Comparison of ENCODE assay signal across 9 mouse cellular contexts in genomic region chr6:147810710-147811109, GRCm38 (mm10).
DNase-seq lines count a peak whose midpoint lies in the region; ATAC-seq and TF ChIP-seq lines count a peak whose summit lies in the region.
"Had no signal": no experiment of that assay in that cellular context is flagged by ENCODE, and none has a peak within 500 bp of the region (broad histone marks: within the 10 kb centered on the region; RNA-seq: fewer than 3 reads in every experiment).

No protein-coding gene starts in this region.

- no peak for DNase-seq in Patski (ENCODE audit: low read depth, low spot score)
- peak; percentile 83 to 86 for DNase-seq in cerebellum, postnatal 14 days
- DNase-seq in heart, adult 8-10 months (ENCODE audit: low spot score), result peak; percentile 63
- peak; percentile 35 for DNase-seq in large intestine, adult 2 months (ENCODE audit: low read depth, low spot score)
- DNase-seq in lung, postnatal 25 days (ENCODE audit: low spot score), result peak; percentile 70
- DNase-seq in stomach, postnatal 0 days (ENCODE audit: low spot score), result peak; percentile 78
- DNase-seq in natural killer cell, adult 2 months (ENCODE audit: low spot score in 2 of 2), result no peak

- no peaks in the 10 kb centered on the region for H3K79me3 ChIP-seq in C2C12 (ENCODE audit: low read depth)

- H3K9me3 ChIP-seq in stomach, postnatal 0 days (ENCODE audit: control insufficient read depth, low read length), result no peaks in the 10 kb centered on the region
- H3K9me3 ChIP-seq: heart, embryonic 13.5 days had no signal

- no peak overlapping the region for H3K4me2 ChIP-seq in stomach, postnatal 0 days (replicated peaks; ENCODE audit: low read depth)
- H3K4me2 ChIP-seq: heart, embryonic 13.5 days had no signal

- POLR2A ChIA-PET in Patski (lab: Charles Lee), result no interaction called here

- no peaks in the 10 kb centered on the region for H3K36me3 ChIP-seq in C2C12 (ENCODE audit: control insufficient read depth, insufficient read depth)
- no peaks in the 10 kb centered on the region for H3K36me3 ChIP-seq in stomach, postnatal 0 days (ENCODE audit: control insufficient read depth, insufficient read depth, low read length)
- H3K36me3 ChIP-seq: heart, embryonic 13.5 days had no signal

- in situ Hi-C loops in Patski (cut with MboI; ENCODE audit: low pct_unique_long_range_greater_than_20kb), result loop anchor here (25.0 kb wide), 1 partner anchor 998 kb away; no protein-coding TSS in a partner anchor

- H3K79me2 ChIP-seq in C2C12 (ENCODE audit: control insufficient read depth, insufficient read depth), result no peaks in the 10 kb centered on the region

- no peak for ATAC-seq in Patski
- peak; percentile 59; the same call in 1 of the 2 replicates for ATAC-seq in stomach, postnatal 0 days (ENCODE audit: low FRiP score, low TSS enrichment)

- no peak overlapping the region for H3K27ac ChIP-seq in stomach, postnatal 0 days (replicated peaks)
- H3K27ac ChIP-seq: heart, embryonic 13.5 days had no signal

- no peak overlapping the region for H3K4me3 ChIP-seq in C2C12 (ENCODE audit: insufficient read depth, poor library complexity, severe bottlenecking)
- H3K4me3 ChIP-seq in stomach, postnatal 0 days (ENCODE audit: low read depth, low read length), result no peak overlapping the region
- H3K4me3 ChIP-seq: heart, embryonic 13.5 days had no signal

- H3K9ac ChIP-seq in stomach, postnatal 0 days (ENCODE audit: low read length), result no peak overlapping the region
- H3K9ac ChIP-seq: heart, embryonic 13.5 days had no signal

- no peak overlapping the region for H3ac ChIP-seq in C2C12 (ENCODE audit: control insufficient read depth, insufficient read length, low read depth)

- TF ChIP-seq CTCF in C2C12 (IDR thresholded peaks at IDR 0.05; ENCODE audit: control insufficient read depth, insufficient read depth, insufficient read length) (peak; percentile 51), Patski (IDR thresholded peaks at IDR 0.05) (peak; percentile 87)
- TF ChIP-seq CTCF in stomach, postnatal 0 days (IDR thresholded peaks at IDR 0.05; ENCODE audit: low read depth), result peak; percentile 92

- no peaks in the 10 kb centered on the region for H3K4me1 ChIP-seq in stomach, postnatal 0 days (replicated peaks; ENCODE audit: control insufficient read depth, insufficient read depth)

- CTCF ChIA-PET in Patski (lab: Charles Lee), result interaction anchor here (0.7 to 2.2 kb wide), 3 partner anchors 9 to 1150 kb away, joined by 3 to 9 read pairs (median 3); no protein-coding TSS in a partner anchor

- no peak for TF ChIP-seq EP300 in stomach, postnatal 0 days (optimal IDR thresholded peaks at IDR 0.05)

- WGBS in large intestine, adult 2 months, result 21% methylated on average over 1 of the region's 1 CpGs
- WGBS in stomach, postnatal 0 days, result 11% methylated on average over 1 of the region's 1 CpGs

- H3K27me3 ChIP-seq in C2C12 (ENCODE audit: control insufficient read depth, insufficient read depth, insufficient read length) (no peaks in the 10 kb centered on the region), Patski (peaks cover 17% of the 10 kb centered on the region)
- no peaks in the 10 kb centered on the region for H3K27me3 ChIP-seq in stomach, postnatal 0 days (ENCODE audit: control insufficient read depth, insufficient read depth, low read length)

TF ChIP-seq in C2C12, 6 proteins besides CTCF, POLR2A, EP300 and RAD21:
- TF ChIP-seq CEBPB (IDR thresholded peaks at IDR 0.05; ENCODE audit: low read depth) (no peak), MYOD1 (IDR thresholded peaks at IDR 0.05; ENCODE audit: control insufficient read depth, insufficient read length, low read depth) (no peak), FOSL1 (IDR thresholded peaks at IDR 0.05; ENCODE audit: insufficient read depth, low read length, poor library complexity, severe bottlenecking) (no peak), MYOG (IDR thresholded peaks at IDR 0.05; ENCODE audit: control insufficient read depth, extremely low read depth, insufficient read length) (no peak), USF1 (IDR thresholded peaks at IDR 0.05; ENCODE audit: low read depth) (no peak), MAX (IDR thresholded peaks at IDR 0.05) (no peak)

Comparison
In these comparisons a context has a peak if more than half of its experiments do, and no peak if none do; other contexts are left out.
1. DNase-seq: peak in cerebellum, postnatal 14 days (2 of 2), heart, adult 8-10 months (single experiment), large intestine, adult 2 months (single experiment), lung, postnatal 25 days (single experiment) and stomach, postnatal 0 days (single experiment); none in Patski (single experiment) and natural killer cell, adult 2 months (0 of 2).
2. Peak in every context shown above with its lines, with median percentiles within 50 percentile points of each other: CTCF ChIP-seq.